Mouse (Mus musculus): Measurements from ENCODE around the gene H2afy. TPM values are rescaled to one million over a fixed set of nuclear protein-coding genes. Genes with fewer than 3 reads are reported as not detected.

The H2afy gene
- total RNA-seq, 2 experiments from 2014 or later, result 930 to 1,485 TPM

- ATAC-seq (replicated peaks; ENCODE audit: poor library complexity, severe bottlenecking), result no peak
These were observed 111.1 kb downstream of the H2afy start for GRCm38 (mm10) chr13:56025027-56025410.

DNA sequence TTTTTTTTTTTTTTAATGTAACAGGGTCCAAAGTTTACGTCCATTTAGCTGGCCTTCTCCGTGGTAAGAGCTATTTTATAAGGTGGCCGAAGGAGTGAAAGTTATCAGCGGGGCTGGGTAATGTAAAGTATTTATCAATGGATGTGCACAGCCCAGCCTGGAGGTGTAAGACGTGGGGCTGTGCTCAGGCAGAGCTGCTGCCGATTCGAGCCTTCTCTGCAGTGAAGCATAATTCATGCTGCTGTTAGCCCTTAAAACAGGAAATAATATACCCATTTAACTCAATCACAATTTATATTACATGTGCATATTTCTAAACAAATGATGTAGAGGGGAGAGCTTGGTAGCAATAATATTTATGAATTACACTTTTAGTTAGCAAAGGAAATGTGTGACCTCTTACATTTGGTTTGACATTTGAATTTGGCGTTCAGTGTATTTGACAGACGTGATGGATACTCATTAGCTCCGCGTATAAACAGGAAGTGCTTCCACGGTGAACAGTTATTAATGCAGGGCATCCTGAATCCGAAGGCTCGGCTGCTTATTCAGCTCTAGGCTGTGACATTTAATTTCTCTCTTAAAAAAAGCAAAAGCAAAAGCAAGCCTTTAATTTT is 111.6 kb downstream of the H2afy start:
- no peak for ATAC-seq (replicated peaks; ENCODE audit: poor library complexity, severe bottlenecking)

Other genes starting within 250 kb of the H2afy start
- 148 and 174 TPM in 2 replicates for gene Tifab, start 42.5 kb upstream of the H2afy start, total RNA-seq (2014; fragmentation: Nextera tagmentation)
- 115 and 120 TPM in 2 replicates for gene Tifab, start 42.5 kb upstream of the H2afy start, total RNA-seq (2017)
- gene Neurog1, start 115.8 kb upstream of the H2afy start, total RNA-seq (2014; fragmentation: Nextera tagmentation), result not detected in 2 replicates
- gene Neurog1, start 115.8 kb upstream of the H2afy start, total RNA-seq (2017), result not detected in 2 replicates
- gene Cxcl14, start 160.2 kb upstream of the H2afy start, total RNA-seq (2014; fragmentation: Nextera tagmentation), result 0.85 TPM in 1 of 2 replicates, not detected in the other
- gene Cxcl14, start 160.2 kb upstream of the H2afy start, total RNA-seq (2017), result not detected in 2 replicates

Measured in granulocyte monocyte progenitor cell, adult 5-6 weeks (primary cell).